In genomic region chr11:114649510-114649909, GRCm38 (mm10) we compare ENCODE assay signal across 26 mouse cellular contexts. TPM values are rescaled to one million over a fixed set of nuclear protein-coding genes. Genes with fewer than 3 reads are reported as not detected.
DNase-seq lines count a peak whose midpoint lies in the region; ATAC-seq and TF ChIP-seq lines count a peak whose summit lies in the region.
"Had no signal": no experiment of that assay in that cellular context is flagged by ENCODE, and none has a peak within 500 bp of the region (broad histone marks: within the 10 kb centered on the region; RNA-seq: fewer than 3 reads in every experiment).

No protein-coding gene starts in this region.

- no peaks in the 10 kb centered on the region for H3K9me3 ChIP-seq in hindbrain, postnatal 0 days (ENCODE audit: low read length)
- H3K9me3 ChIP-seq in hindbrain, embryonic 11.5 days (ENCODE audit: control insufficient read depth, low read length) = no peaks in the 10 kb centered on the region
- H3K9me3 ChIP-seq in liver, postnatal 0 days (ENCODE audit: low read length) = peaks cover 4% of the 10 kb centered on the region; the same call in 1 of the 2 replicates
- peaks cover 9% of the 10 kb centered on the region for H3K9me3 ChIP-seq in E14TG2a.4 (ENCODE audit: low read length)
- H3K9me3 ChIP-seq: hindbrain, embryonic 10.5 days; liver, embryonic 15.5 days had no signal

- TF ChIP-seq CTCF in hindbrain, postnatal 0 days (IDR thresholded peaks at IDR 0.05; ENCODE audit: low read depth) = peak; percentile 25; the same call in 1 of the 2 replicates
- TF ChIP-seq CTCF in liver, postnatal 0 days (IDR thresholded peaks at IDR 0.05; ENCODE audit: low read depth) = peak; percentile 39
- peak; percentile 41 for TF ChIP-seq CTCF in E14TG2a.4 (conservative IDR thresholded peaks at IDR 0.05; ENCODE audit: low read length)

- no peaks in the 10 kb centered on the region for H3K27me3 ChIP-seq in hindbrain, postnatal 0 days (ENCODE audit: insufficient read depth, low read length)
- H3K27me3 ChIP-seq in hindbrain, embryonic 11.5 days (ENCODE audit: control insufficient read depth, insufficient read depth, low read length) = no peaks in the 10 kb centered on the region
- 0 out of 2 replicates have a peak, but pooled peaks cover 2% of the 10 kb centered on the region for H3K27me3 ChIP-seq in liver, postnatal 0 days (ENCODE audit: insufficient read depth, low read length)
- peaks cover 13% of the 10 kb centered on the region for H3K27me3 ChIP-seq in E14TG2a.4 (ENCODE audit: insufficient read depth, low read length)
- H3K27me3 ChIP-seq: midbrain, embryonic 13.5 days; neural tube, embryonic 12.5 days had no signal

- H3K27ac ChIP-seq in hindbrain, postnatal 0 days = no peak overlapping the region
- H3K27ac ChIP-seq in hindbrain, embryonic 11.5 days (ENCODE audit: low read depth, low read length) = no peak overlapping the region
- H3K27ac ChIP-seq in liver, postnatal 0 days (ENCODE audit: low read depth) = no peak overlapping the region
- H3K27ac ChIP-seq: hindbrain, embryonic 10.5 days; limb, embryonic 13.5 days; liver, embryonic 15.5 days; midbrain, embryonic 13.5 days; neural tube, embryonic 12.5 days had no signal

- no peak for TF ChIP-seq EP300 in liver, postnatal 0 days (IDR thresholded peaks at IDR 0.05; ENCODE audit: low read depth)

- ATAC-seq in hindbrain, postnatal 0 days = no peak
- no peak for ATAC-seq in hindbrain, embryonic 11.5 days (ENCODE audit: low FRiP score)
- no peak for ATAC-seq in liver, postnatal 0 days
- ATAC-seq in erythroblast, adult 5-6 weeks (replicated peaks; ENCODE audit: low FRiP score, poor library complexity, severe bottlenecking) = peak; percentile 72; the same call in 1 of the 2 replicates
- ATAC-seq: activated CD4-positive, CD25-positive, alpha-beta regulatory T cell, adult 4 months; CD4-positive, CD25-positive, alpha-beta regulatory T cell, adult 4 months; midbrain, embryonic 13.5 days had no signal

- H3K4me2 ChIP-seq in hindbrain, postnatal 0 days (ENCODE audit: low read depth, low read length) = no peak overlapping the region
- H3K4me2 ChIP-seq in hindbrain, embryonic 11.5 days (replicated peaks; ENCODE audit: low read depth, low read length) = no peak overlapping the region
- no peak overlapping the region for H3K4me2 ChIP-seq in liver, postnatal 0 days (ENCODE audit: low read depth, low read length)
- H3K4me2 ChIP-seq: heart, embryonic 12.5 days; limb, embryonic 13.5 days; liver, embryonic 15.5 days; midbrain, embryonic 13.5 days; neural tube, embryonic 12.5 days had no signal

- H3K4me3 ChIP-seq in hindbrain, postnatal 0 days (ENCODE audit: low read length) = no peak overlapping the region
- H3K4me3 ChIP-seq in hindbrain, embryonic 11.5 days (ENCODE audit: low read depth, low read length) = no peak overlapping the region
- no peak overlapping the region for H3K4me3 ChIP-seq in liver, postnatal 0 days (ENCODE audit: low read depth, low read length)
- no peak overlapping the region for H3K4me3 ChIP-seq in E14TG2a.4 (replicated peaks; ENCODE audit: low read length)
- H3K4me3 ChIP-seq: heart, embryonic 12.5 days; hindbrain, embryonic 10.5 days; limb, embryonic 13.5 days; liver, embryonic 15.5 days; midbrain, embryonic 13.5 days; neural tube, embryonic 12.5 days had no signal

- no peak for DNase-seq in hindbrain, postnatal 0 days (ENCODE audit: low spot score)
- DNase-seq in hindbrain, embryonic 11.5 days (ENCODE audit: low spot score) = no peak
- no peak for DNase-seq in liver, postnatal 0 days
- no peak for DNase-seq in liver
- no peak for DNase-seq in adrenal gland, postnatal 25 days
- no peak for DNase-seq in frontal cortex, postnatal 10 days (ENCODE audit: low spot score in 2 of 2)
- DNase-seq: adrenal gland, adult 8-10 months; cerebellum, adult 9-11 months; heart, postnatal 10 days; kidney, adult 2 months; kidney, postnatal 10 days; layer of hippocampus, postnatal 36 days; lung, postnatal 14 days; right cerebral cortex, postnatal 14 days; thymus, adult 18-20 months; thymus, postnatal 36 days had no signal

- WGBS in hindbrain, postnatal 0 days = 73% methylated on average over 4 of the region's 4 CpGs
- 69% methylated on average over 4 of the region's 4 CpGs for WGBS in hindbrain, embryonic 11.5 days
- whole genome bisulfite sequencing in liver, postnatal 0 days (ENCODE audit: insufficient replicate concordance) = 56% methylated on average over 4 of the region's 4 CpGs

- H3K4me1 ChIP-seq in hindbrain, postnatal 0 days (ENCODE audit: insufficient read depth, low read length) = no peaks in the 10 kb centered on the region
- H3K4me1 ChIP-seq in hindbrain, embryonic 11.5 days (replicated peaks; ENCODE audit: control insufficient read depth, insufficient read depth, low read length) = no peaks in the 10 kb centered on the region
- no peaks in the 10 kb centered on the region for H3K4me1 ChIP-seq in liver, postnatal 0 days (ENCODE audit: insufficient read depth)
- peaks cover 23% of the 10 kb centered on the region for H3K4me1 ChIP-seq in E14TG2a.4 (replicated peaks; ENCODE audit: low read depth, low read length)
- H3K4me1 ChIP-seq: heart, embryonic 12.5 days; limb, embryonic 13.5 days had no signal

- H3K9ac ChIP-seq in hindbrain, postnatal 0 days (replicated peaks; ENCODE audit: low read length) = no peak overlapping the region
- no peak overlapping the region for H3K9ac ChIP-seq in hindbrain, embryonic 11.5 days (ENCODE audit: low read depth, low read length)
- no peak overlapping the region for H3K9ac ChIP-seq in liver, postnatal 0 days (replicated peaks)
- H3K9ac ChIP-seq: heart, embryonic 12.5 days; limb, embryonic 13.5 days; liver, embryonic 15.5 days; midbrain, embryonic 13.5 days; neural tube, embryonic 12.5 days had no signal

- no peaks in the 10 kb centered on the region for H3K36me3 ChIP-seq in hindbrain, postnatal 0 days (ENCODE audit: insufficient read depth, low read length)
- H3K36me3 ChIP-seq in hindbrain, embryonic 11.5 days (ENCODE audit: control insufficient read depth, insufficient read depth, low read length) = no peaks in the 10 kb centered on the region
- H3K36me3 ChIP-seq in liver, postnatal 0 days (replicated peaks; ENCODE audit: insufficient read depth, low read length) = no peaks in the 10 kb centered on the region
- H3K36me3 ChIP-seq in E14TG2a.4 (ENCODE audit: insufficient read depth, low read length) = no peaks in the 10 kb centered on the region
- H3K36me3 ChIP-seq: heart, embryonic 12.5 days; hindbrain, embryonic 10.5 days; limb, embryonic 13.5 days; liver, embryonic 15.5 days; midbrain, embryonic 13.5 days; neural tube, embryonic 12.5 days had no signal

RNA-seq across cellular contexts. Expression of gene Rpl38, which starts 18.8 kb away (rescaled TPM):
- total RNA-seq in hindbrain, postnatal 0 days (2014; rRNA removed) = 577 and 578 TPM in 2 replicates
- 954 and 958 TPM in 2 replicates for polyA plus RNA-seq in hindbrain, postnatal 0 days (2015; fragmentation: Nextera tagmentation; extraction: Ambion mirVana)
- polyA plus RNA-seq in hindbrain, embryonic 11.5 days (2014; fragmentation: Nextera tagmentation; extraction: Ambion mirVana) = 833 and 865 TPM in 2 replicates
- 793 and 837 TPM in 2 replicates for polyA plus RNA-seq in liver, postnatal 0 days (2015; fragmentation: Nextera tagmentation; extraction: Ambion mirVana)
- total RNA-seq in erythroblast, adult 5-6 weeks (2015; ENCODE audit: low replicate concordance) = 178 and 282 TPM in 2 replicates
- 361 and 369 TPM in 2 replicates for total RNA-seq in erythroblast, adult 5-6 weeks (2017; ENCODE audit: low replicate concordance)
- total RNA-seq in adrenal gland, postnatal 25 days (2021) = 1,060 and 1,162 TPM in 2 replicates

RNA-seq across cellular contexts. Expression of gene Ttyh2, which starts 25.7 kb away (rescaled TPM):
- 75.8 and 80.4 TPM in 2 replicates for total RNA-seq in hindbrain, postnatal 0 days (2014; rRNA removed)
- polyA plus RNA-seq in hindbrain, postnatal 0 days (2015; fragmentation: Nextera tagmentation; extraction: Ambion mirVana) = 38.6 and 40.3 TPM in 2 replicates
- 15.3 and 16.0 TPM in 2 replicates for polyA plus RNA-seq in hindbrain, embryonic 11.5 days (2014; fragmentation: Nextera tagmentation; extraction: Ambion mirVana)
- 22.1 and 23.7 TPM in 2 replicates for polyA plus RNA-seq in liver, postnatal 0 days (2015; fragmentation: Nextera tagmentation; extraction: Ambion mirVana)
- total RNA-seq in erythroblast, adult 5-6 weeks (2015; ENCODE audit: low replicate concordance) = 0.58 and 0.63 TPM in 2 replicates
- total RNA-seq in erythroblast, adult 5-6 weeks (2017; ENCODE audit: low replicate concordance) = 0.77 and 1.8 TPM in 2 replicates
- 120 and 145 TPM in 2 replicates for total RNA-seq in adrenal gland, postnatal 25 days (2021)

Comparison
In these comparisons a context has a peak if more than half of its experiments do, and no peak if none do; other contexts are left out.
1. RNA of gene Ttyh2, which starts 25.7 kb away (total RNA-seq): 120 to 145 TPM in adrenal gland, postnatal 25 days and 75.8 to 80.4 TPM in hindbrain, postnatal 0 days; 0.58 to 1.8 TPM in erythroblast, adult 5-6 weeks; every median in the first group is over 10 times any median in the second.
2. Peak in every context shown above with its lines, with median percentiles within 50 percentile points of each other: CTCF ChIP-seq.